Mouse (Mus musculus) forebrain, embryonic 14.5 days (tissue): ENCODE measurements around the gene Tmtc1. TPM values are rescaled to one million over a fixed set of nuclear protein-coding genes. Genes with fewer than 3 reads are reported as not detected.

ENCODE experiments used
- ATAC-seq: fragments of 200-750 bp; cut with Nextera tagmentation; 2 replicates; pipeline ENCODE4 v1.8.0; 2017; ENCODE audit warnings: mild to moderate bottlenecking, moderate library complexity
- DNase-seq: peaks from one replicate; pipeline ENCODE4 v3.0.0-alpha.2; 2015; ENCODE audit warnings: low spot score
- H3K27ac ChIP-seq: fragments of 300-500 bp; sonication (generic); 2 replicates; pipeline ENCODE4 v1.5.1; 2014; ENCODE audit warnings: low read depth, mild to moderate bottlenecking, control low read depth, low read length, moderate library complexity
- H3K27me3 ChIP-seq: fragments of 300-500 bp; sonication (generic); replicated peaks from 2 replicates; pipeline ENCODE4 v1.6.1; 2014; ENCODE audit warnings: low read length, control low read depth, mixed read lengths; ENCODE audit not compliant: control insufficient read depth, insufficient read depth
- H3K36me3 ChIP-seq: fragments of 300-500 bp; sonication (generic); 2 replicates; pipeline ENCODE4 v1.6.1; 2014; ENCODE audit warnings: low read length, control low read depth; ENCODE audit not compliant: control insufficient read depth, insufficient read depth
- H3K4me1 ChIP-seq: fragments of 300-500 bp; sonication (generic); 2 replicates; pipeline ENCODE4 v1.6.1; 2014; ENCODE audit warnings: antibody characterized with exemption, low read length, control low read depth; ENCODE audit not compliant: control insufficient read depth, insufficient read depth
- H3K4me2 ChIP-seq: fragments of 300-500 bp; sonication (generic); 2 replicates; pipeline ENCODE4 v1.6.1; 2014; ENCODE audit warnings: mild to moderate bottlenecking, control low read depth, low read length
- H3K4me3 ChIP-seq: fragments of 300-500 bp; sonication (generic); 2 replicates; pipeline ENCODE4 v1.5.1; 2014; ENCODE audit warnings: low read depth, low read length, control low read depth
- H3K9ac ChIP-seq: fragments of 300-500 bp; sonication (generic); 2 replicates; pipeline ENCODE4 v1.6.1; 2014; ENCODE audit warnings: mild to moderate bottlenecking, low read length, control low read depth, moderate library complexity
- H3K9me3 ChIP-seq: fragments of 300-500 bp; sonication (generic); replicated peaks from 2 replicates; pipeline ENCODE4 v1.6.1; 2016; ENCODE audit warnings: low read length, control low read depth, mixed read lengths; ENCODE audit not compliant: control insufficient read depth
- WGBS: fragments of 180-500 bp; shearing (Covaris S2); extraction: QIAGEN DNeasy Blood & Tissue Kit; methylation state at CpG from one replicate; pipeline ENCODE4 v1.1.7; 2014; 5-methylcytosine and 5-hydroxymethylcytosine counted together
- polyA plus RNA-seq: library from polyadenylated mRNA; unstranded; fragments of >200 nt; fragmentation: Nextera tagmentation; extraction: Ambion mirVana; gene quantifications from 2 replicates; pipeline ENCODE4 v1.2.1, GENCODE M21; 2014

Tmtc1 gene
- polyA plus RNA-seq: 1.3 and 2.3 TPM in 2 replicates

DNA sequence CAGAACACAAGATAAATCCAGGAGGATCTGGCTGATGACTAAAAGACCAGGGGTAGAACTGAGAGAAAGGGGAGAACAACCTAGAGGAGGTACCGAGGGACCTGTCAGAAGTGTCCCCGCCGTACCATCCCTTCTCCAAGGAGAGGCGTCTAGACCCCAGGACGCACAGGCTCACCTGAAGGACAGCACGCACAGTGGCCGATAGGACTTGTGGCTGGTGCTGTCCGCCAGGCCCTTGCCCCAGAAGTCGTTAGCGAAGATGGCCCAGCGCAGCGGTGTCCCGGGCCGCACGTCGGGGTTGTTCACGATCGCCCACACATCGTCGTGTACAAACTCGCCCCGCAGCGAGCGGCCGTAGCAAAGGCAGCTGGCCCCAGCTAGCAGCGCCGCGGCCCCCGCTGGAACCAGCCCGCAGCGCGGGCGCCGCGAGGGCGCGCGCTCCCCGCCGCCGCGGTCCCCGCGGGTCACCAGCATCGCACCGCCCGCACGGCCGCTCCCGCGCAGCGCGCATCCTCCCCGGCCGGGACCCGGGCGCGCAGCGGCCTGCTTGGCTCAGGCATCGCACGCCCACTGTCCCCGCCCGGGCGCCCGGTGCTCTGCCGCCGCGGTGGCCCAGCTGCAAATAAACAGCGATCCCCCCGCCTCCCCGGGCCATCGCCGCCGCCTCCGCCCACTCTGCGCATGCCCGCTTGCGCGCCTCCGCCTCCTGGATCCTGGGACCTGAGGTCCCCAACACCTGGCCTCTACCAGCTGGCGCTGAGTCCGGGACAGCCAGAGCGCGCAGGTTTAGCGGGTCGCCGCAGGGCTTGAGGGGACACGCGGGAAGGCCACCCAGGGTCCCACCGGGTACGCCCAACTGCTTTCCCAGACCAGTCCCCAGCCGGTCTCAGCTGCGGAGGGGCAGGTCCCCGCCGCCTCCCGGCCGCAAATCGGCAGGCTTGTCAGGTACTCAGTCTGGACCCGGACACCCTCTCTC lies at the start of gene Tmtc1:
Gene Tmtc1 (minus strand): TSS at position 664 of the 976 bp plus-strand sequence.
- H3K9me3 ChIP-seq: no peaks in the 10 kb centered on the region
- peak within 1 kb of the TSS; percentile 75 for H3K9ac ChIP-seq
- peak within 1 kb of the TSS; percentile 33; the same call in 1 of the 2 replicates for H3K27ac ChIP-seq
- ATAC-seq (peak; percentile 81), DNase-seq (peak; percentile 58)
- H3K36me3 ChIP-seq: no peaks in the 10 kb centered on the region
- under 1% methylated on average over 94 of the region's 99 CpGs for WGBS
- peak within 1 kb of the TSS; percentile 64 for H3K4me3 ChIP-seq
- H3K4me1 ChIP-seq: peaks cover 4% of the 10 kb centered on the region
- peak within 1 kb of the TSS; percentile 94 for H3K4me2 ChIP-seq
- peaks cover 15% of the 10 kb centered on the region; the same call in 1 of the 2 replicates for H3K27me3 ChIP-seq

DNA sequence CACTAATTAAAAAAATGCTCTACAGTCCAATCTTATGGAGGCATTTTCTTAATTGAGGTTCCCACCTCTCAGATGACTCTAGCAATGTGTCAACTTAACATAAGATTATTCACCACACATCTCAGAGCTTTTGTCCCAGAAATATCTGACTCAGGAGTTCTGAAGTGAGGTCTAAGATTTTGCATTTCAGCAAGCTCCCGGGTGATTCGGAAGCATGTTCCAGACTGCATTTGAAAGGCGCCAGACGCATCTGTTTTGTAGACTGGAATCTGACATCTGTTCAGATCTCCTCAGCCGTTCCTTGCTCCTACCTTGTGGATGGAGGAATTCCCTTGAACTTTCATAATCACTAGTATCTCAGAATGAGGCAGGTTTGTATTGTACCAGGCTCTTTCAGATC lies 47.7 kb upstream of the Tmtc1 start:
- H3K4me2 ChIP-seq: no peak overlapping the region
- H3K4me3 ChIP-seq: no peak overlapping the region
- no peak overlapping the region for H3K9ac ChIP-seq
- no peaks in the 10 kb centered on the region for H3K4me1 ChIP-seq
- 74% methylated on average over 5 of the region's 5 CpGs for WGBS
- no peaks in the 10 kb centered on the region for H3K9me3 ChIP-seq
- no peak overlapping the region for H3K27ac ChIP-seq
- DNase-seq: no peak
- ATAC-seq: no peak
- H3K36me3 ChIP-seq: no peaks in the 10 kb centered on the region
- H3K27me3 ChIP-seq: no peaks in the 10 kb centered on the region

DNA sequence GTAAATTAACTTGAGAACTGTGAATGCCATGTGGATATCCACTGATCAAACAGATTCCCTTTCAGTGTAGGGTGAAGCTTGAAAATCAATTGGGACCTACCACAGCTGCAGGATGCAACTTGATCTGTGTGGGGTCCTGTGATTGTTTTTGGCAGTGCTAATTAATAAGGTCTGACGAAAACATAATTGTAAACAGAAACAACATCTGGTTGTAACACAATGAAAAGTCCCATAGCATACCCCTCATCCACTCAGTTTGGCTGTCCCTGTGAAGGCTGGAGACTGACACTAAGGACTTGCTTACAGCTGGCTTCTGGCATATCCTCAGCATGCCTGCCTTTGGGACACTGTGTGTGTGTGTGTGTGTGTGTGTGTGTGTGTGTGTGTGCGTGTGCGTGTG lies 42.6 kb upstream of the Tmtc1 start:
- Histone ChIP-seq H3K9ac (no peak overlapping the region), H3K4me3 (no peak overlapping the region), H3K4me2 (no peak overlapping the region), H3K27me3 (no peaks in the 10 kb centered on the region), H3K4me1 (no peaks in the 10 kb centered on the region), H3K27ac (no peak overlapping the region), H3K36me3 (no peaks in the 10 kb centered on the region), H3K9me3 (no peaks in the 10 kb centered on the region)
- DNase-seq (no peak), ATAC-seq (no peak)
- WGBS: 93% methylated on average over 3 of the region's 3 CpGs

GRCm38 (mm10) chr6:148481894-148482293 lies 37.7 kb upstream of the Tmtc1 start:
- Histone ChIP-seq H3K4me1 (no peaks in the 10 kb centered on the region), H3K4me2 (no peak overlapping the region), H3K36me3 (no peaks in the 10 kb centered on the region), H3K9ac (no peak overlapping the region), H3K4me3 (no peak overlapping the region), H3K27me3 (no peaks in the 10 kb centered on the region), H3K9me3 (no peaks in the 10 kb centered on the region), H3K27ac (no peak overlapping the region)
- no peak for ATAC-seq
- peak; percentile 46 for DNase-seq

DNA sequence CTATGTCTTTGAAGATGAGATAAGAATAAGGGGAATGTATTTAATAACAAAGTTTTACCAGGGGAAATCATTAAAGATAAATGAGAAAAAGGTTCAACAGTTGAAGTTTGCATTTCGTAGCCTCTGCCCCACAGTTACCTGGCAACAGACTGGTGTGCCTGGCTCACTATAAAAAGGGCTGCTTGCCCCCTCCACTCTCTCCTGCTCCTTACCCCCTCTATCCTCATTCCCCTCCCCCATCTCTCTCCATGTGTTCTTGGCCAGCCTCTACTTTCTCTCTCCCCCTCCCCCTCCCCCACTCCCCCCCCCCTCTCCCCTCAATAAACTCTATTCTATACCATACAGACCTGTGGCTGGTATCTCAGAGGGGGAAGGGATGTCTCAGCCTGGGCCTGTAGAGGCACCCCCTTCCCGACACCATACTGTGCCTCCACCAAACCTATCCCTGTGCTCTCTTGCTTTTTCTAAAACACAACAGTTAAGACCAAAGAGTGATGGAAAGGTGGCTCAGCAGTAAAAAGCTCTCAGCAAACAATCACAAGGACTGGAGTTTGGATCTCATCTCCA lies 35.6 kb upstream of the Tmtc1 start:
- no peaks in the 10 kb centered on the region for H3K36me3 ChIP-seq
- no peaks in the 10 kb centered on the region for H3K27me3 ChIP-seq
- no peak overlapping the region for H3K4me2 ChIP-seq
- H3K9me3 ChIP-seq: no peaks in the 10 kb centered on the region
- DNase-seq: no peak
- no peak for ATAC-seq
- no peaks in the 10 kb centered on the region for H3K4me1 ChIP-seq
- 49% methylated on average over 2 of the region's 2 CpGs for WGBS
- H3K4me3 ChIP-seq: no peak overlapping the region
- H3K9ac ChIP-seq: no peak overlapping the region
- no peak overlapping the region for H3K27ac ChIP-seq

- DNase-seq (no peak), ATAC-seq (no peak)
- Histone ChIP-seq H3K4me3 (no peak overlapping the region), H3K36me3 (no peaks in the 10 kb centered on the region), H3K27me3 (no peaks in the 10 kb centered on the region), H3K4me1 (no peaks in the 10 kb centered on the region), H3K9ac (no peak overlapping the region), H3K27ac (no peak overlapping the region), H3K9me3 (no peaks in the 10 kb centered on the region), H3K4me2 (no peak overlapping the region)
- WGBS: 69% methylated on average over 6 of the region's 6 CpGs
Measured at GRCm38 (mm10) chr6:148478350-148478749, 34.2 kb upstream of the Tmtc1 start.

DNA sequence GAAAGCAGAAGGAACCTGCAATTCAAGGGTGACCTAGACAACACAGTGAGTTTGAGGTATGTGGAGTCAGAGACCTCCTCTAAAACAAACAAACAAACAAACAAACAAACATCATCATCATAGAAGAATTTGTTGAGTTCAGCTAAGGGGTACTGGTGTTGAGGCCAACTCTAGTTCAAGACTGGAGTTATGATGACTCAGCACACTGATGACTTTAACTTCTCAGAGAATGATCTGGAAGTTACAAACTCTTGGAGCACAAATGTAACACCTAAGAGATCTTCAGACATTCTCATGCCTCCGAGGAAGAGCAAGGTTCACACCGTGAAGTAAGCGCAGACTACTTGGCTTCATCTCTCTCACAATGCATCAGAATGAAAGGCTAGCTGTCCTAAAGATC lies 28.1 kb upstream of the Tmtc1 start:
- ATAC-seq (no peak), DNase-seq (no peak)
- Histone ChIP-seq H3K27ac (no peak overlapping the region), H3K36me3 (no peaks in the 10 kb centered on the region), H3K4me3 (no peak overlapping the region), H3K9me3 (no peaks in the 10 kb centered on the region), H3K27me3 (no peaks in the 10 kb centered on the region), H3K4me1 (no peaks in the 10 kb centered on the region), H3K9ac (no peak overlapping the region), H3K4me2 (no peak overlapping the region)
- 89% methylated on average over 3 of the region's 3 CpGs for WGBS

- ATAC-seq: no peak
- no peak for DNase-seq
- no peak overlapping the region for H3K9ac ChIP-seq
- no peaks in the 10 kb centered on the region for H3K4me1 ChIP-seq
- H3K9me3 ChIP-seq: no peaks in the 10 kb centered on the region
- no peaks in the 10 kb centered on the region for H3K27me3 ChIP-seq
- H3K4me2 ChIP-seq: no peak overlapping the region
- 61% methylated on average over 2 of the region's 2 CpGs for WGBS
- H3K4me3 ChIP-seq: no peak overlapping the region
- H3K36me3 ChIP-seq: no peaks in the 10 kb centered on the region
- no peak overlapping the region for H3K27ac ChIP-seq
Measured at GRCm38 (mm10) chr6:148467924-148468389, 23.8 kb upstream of the Tmtc1 start.
